Mouse (Mus musculus): Measurements from ENCODE around the gene Asb6. TPM values are rescaled to one million over a fixed set of nuclear protein-coding genes. Genes with fewer than 3 reads are reported as not detected.

Asb6 gene
- total RNA-seq, 2 experiments from 2014 or later: 13.4 to 18.9 TPM

GRCm38 (mm10) chr2:30836238-30836990, 6.3 kb upstream of the Asb6 start:
- DNase-seq (ENCODE audit: low spot score in 2 of 2): no peak

DNA sequence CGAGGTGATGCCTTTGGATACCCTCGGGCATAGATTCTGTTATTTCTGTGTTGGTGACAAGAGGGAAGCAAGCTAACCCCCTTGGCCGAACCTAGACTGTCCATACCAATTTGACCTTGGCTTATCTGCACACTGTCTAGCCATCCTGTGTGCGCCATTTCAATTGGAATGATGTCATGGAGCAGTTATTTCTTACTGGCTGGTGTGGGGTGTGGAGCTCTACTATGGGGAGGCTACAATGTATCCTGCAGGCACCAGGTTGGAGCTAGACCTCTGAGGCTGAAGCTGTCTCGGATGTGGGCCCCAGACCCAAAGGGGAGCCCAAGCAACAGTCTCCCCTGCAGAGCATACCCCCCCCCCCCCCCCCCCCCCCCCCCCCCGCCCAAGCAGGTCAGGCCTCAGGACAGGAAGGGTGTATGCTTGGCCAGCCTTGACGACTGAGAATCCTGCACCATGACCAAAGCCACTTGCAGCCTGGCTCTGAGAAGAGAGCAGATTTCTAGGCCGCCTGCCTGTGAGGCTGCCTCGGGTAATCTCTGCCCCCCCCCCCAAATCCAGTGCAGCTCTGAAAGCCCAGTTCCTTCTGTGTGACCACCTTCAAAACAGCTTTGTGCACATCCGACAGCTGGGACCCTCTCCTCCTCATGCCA, 4.4 kb upstream of the Asb6 start, which contains the start of gene Prrx2:
Gene Prrx2, plus strand, starts transcription at position 600 of the 650 bp plus-strand sequence.
- no peak for DNase-seq (ENCODE audit: low spot score in 2 of 2)

GRCm38 (mm10) chr2:30833644-30834043, 3.5 kb upstream of the Asb6 start:
- no peak for DNase-seq (ENCODE audit: low spot score in 2 of 2)

GRCm38 (mm10) chr2:30829315-30829714, 818 bp downstream of the Asb6 start:
- no peak for DNase-seq (ENCODE audit: low spot score in 2 of 2)

- DNase-seq (ENCODE audit: low spot score in 2 of 2): peak; percentile 95 to 97
Measured at GRCm38 (mm10) chr2:30827749-30828475, 2.2 kb downstream of the Asb6 start.

GRCm38 (mm10) chr2:30826825-30827748, 3.0 kb downstream of the Asb6 start:
- DNase-seq (ENCODE audit: low spot score in 2 of 2): peak in 1 of 2 experiments; percentile 64

DNA sequence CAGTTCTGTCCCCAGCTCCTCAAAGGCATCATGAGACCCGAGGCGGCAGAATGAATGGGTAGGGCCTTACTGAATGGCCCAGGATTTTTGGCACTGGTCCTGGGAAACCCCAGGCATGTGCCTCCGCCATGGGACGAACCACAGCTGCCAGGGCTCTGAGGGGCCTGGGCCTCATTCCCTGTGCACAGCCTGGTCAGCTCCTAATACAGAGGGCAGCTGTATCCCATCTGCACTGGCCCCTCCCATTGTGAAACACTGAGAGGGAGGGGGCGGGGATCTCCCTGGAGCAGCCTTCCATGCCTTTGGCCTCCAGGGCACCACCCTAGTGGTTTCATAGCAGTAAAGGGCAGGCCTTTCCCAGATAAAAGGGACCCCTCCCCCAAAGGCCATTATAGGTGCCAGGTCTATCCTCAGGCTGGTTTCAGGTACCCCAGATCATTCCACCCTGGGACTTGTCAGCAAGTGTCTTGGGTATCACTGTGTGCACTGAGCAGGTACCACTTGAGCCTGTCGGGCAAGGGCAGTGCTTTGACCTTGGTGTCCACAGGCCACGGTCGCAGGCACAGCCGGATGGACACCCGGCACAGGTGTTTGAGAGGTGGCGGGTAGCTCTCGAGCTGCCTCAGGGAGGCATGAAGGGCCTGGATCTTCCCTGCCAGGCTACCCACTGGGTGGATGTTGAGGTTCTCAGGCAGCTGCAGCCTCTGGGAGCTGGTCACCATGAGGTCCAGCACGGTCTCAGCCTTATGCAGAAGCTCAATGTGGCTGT, 6.6 kb downstream of the Asb6 start:
- DNase-seq (ENCODE audit: low spot score in 2 of 2): peak; percentile 44 to 75

DNA sequence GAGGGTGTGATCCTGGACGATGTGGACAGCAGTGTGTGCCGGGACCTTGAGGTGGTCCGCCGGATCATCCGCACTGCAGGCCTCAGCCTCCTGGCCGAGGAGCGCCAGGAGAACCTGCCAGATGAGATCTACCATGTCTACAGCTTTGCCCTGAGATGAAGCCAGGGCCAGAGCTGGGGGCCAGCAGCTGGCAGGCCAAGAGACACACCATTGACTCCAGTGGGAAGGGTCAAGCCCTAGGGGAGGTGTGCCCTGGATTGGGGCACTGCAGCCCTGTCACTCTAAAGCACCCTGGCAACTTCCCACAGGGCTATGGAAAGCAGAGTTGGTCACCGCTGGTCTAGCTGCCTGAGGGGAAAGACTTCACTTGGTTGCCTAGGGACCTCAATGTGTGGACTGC, 7.7 kb downstream of the Asb6 start:
- DNase-seq (ENCODE audit: low spot score in 2 of 2): no peak

DNA sequence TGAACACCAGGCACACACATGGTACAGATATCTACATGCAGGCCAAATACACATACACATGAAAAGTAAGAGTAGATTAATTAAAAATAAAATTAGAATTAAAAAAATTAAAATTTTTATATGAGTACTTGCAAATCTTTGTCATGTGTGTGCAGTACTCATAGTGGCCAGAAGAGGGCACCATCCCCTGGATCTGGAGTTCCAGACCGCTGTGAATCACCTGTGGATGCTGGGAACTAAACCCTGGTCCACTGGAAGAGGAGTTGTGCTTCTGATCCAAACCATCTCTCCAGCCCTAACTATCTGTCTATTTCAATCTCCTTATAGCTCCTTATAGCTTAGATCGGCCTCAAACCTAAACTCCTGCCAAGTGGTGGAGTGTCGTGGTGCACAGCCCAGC, 9.1 kb downstream of the Asb6 start:
- no peak for DNase-seq (ENCODE audit: low spot score in 2 of 2)

- no peak for DNase-seq (ENCODE audit: low spot score in 2 of 2)
Measured at GRCm38 (mm10) chr2:30819873-30820272, 10.3 kb downstream of the Asb6 start.

GRCm38 (mm10) chr2:30816383-30816782, 13.8 kb downstream of the Asb6 start:
- no peak for DNase-seq (ENCODE audit: low spot score in 2 of 2)

- DNase-seq (ENCODE audit: low spot score in 2 of 2): no peak
Measured at GRCm38 (mm10) chr2:30810573-30810972, 19.6 kb downstream of the Asb6 start.

DNA sequence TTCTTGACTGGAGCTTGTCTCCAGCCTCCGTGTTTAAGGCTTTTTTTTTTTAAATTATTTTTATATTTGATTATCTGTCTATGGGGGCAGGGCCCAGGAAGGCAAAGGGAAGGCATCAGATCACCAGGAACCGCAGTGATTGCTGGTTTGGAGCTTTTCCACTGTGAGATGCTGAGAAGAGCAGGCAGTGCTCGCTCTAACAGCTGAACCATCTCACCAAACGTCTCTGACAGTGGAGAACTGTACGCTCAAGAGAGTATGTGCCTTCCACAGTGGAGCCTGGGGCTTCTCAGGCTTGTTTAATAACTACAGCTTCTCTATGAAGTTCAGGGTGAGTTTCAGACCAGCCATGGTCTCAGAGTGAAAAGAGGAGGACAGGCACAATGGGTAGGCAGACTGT, 20.6 kb downstream of the Asb6 start:
- DNase-seq (ENCODE audit: low spot score in 2 of 2): no peak

DNA sequence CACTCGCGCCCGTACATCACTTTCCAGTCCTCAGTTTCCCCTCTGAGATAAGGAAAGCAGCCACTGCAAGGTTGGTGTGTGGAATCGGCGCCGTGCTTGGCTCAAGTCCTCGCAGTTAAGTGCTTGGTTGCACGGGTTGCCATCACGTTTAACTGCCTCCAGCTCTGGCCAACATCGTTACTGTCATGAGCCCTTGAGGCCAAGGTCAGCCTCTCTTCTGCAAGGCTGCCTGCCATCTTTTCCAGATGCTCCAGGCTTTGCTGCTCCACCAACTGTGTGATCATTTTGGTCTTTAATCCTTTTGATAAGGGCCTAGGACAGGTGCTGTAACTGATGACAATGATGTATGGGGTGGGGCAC, 21.9 kb downstream of the Asb6 start:
- DNase-seq (ENCODE audit: low spot score in 2 of 2): no peak

DNA sequence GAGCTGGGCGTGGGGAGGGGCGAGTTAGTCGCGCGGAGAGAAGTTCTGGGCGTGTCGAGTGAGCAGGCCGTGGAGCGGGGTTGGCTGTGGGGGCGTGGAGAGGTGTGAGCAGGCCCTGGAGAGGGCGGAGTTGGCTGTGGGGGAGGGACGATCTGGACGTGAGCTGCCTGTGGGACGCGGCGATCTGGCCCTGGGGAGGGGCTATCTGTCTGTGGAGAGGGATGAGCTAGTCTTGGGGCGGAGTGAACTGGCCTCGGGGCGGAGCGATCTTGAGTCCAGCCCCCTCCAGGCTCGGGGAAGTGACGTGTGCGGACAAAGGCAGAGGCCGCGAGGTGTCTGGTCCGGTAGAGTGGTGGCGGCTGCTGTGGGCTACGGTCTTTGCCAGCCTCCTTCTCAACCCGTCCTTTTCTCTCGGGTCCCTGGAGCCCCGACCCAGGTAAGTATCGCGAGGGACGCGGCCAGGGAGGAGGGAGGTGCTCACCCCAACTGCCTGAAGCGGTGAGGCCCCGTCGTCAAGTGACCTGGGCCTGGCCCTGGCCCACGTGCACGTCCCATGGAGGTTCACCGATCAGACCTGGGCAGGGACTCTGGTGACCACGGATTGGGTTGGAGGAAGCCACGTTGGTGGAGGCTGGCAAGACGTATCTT, 22.4 kb downstream of the Asb6 start, which contains the start of gene Ntmt1:
Gene Ntmt1, plus strand, starts transcription at position 179 of the 648 bp plus-strand sequence.
- peak; percentile 96 to 100 for DNase-seq (ENCODE audit: low spot score in 2 of 2)

GRCm38 (mm10) chr2:30807147-30807647, 22.9 kb downstream of the Asb6 start:
- no peak for DNase-seq (ENCODE audit: low spot score in 2 of 2)

DNA sequence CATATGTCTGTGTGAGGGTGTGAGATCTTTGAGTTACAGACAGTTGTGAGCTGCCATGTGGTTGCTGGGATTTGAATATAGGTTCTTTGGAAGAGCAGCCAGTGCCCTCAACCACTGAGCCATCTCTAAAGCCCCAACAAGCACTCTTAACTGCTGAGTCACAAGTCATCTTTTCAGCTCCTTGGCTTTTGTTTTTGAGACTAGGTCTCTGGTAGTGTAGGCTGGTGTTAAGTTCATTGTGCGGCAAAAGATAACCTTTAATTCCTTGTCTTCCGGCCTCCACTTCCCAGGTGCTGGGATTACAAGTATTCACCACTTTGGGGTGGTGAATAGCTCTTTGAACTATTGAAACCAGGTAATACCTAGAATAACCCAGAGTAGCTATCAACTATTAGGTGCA, 24.1 kb downstream of the Asb6 start:
- no peak for DNase-seq (ENCODE audit: low spot score in 2 of 2)

DNA sequence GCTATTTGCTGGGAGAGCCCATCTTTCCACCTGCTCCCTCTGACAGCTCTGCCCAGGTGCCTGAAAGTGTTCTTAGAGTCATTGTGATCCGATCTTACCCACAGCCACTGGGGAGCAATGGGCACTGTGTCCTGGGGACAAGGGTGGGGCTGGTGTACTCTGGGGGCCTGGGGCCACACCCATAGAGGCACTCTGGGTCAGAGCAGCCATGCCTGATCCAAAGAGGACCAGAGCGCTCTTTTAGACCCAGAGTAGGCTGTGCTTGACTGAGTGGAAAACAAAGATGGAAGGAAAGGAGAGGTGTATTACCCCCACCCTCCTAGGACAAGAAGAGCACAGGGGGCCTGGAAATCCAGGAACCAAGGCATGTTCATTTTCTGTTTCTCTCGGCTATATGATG, 26.5 kb downstream of the Asb6 start, which contains the start of gene 1700001O22Rik:
Gene 1700001O22Rik, minus strand, starts transcription at position 58 of the 400 bp plus-strand sequence.
- no peak for DNase-seq (ENCODE audit: low spot score in 2 of 2)
